Mouse (Mus musculus) frontal cortex, postnatal 25 days (tissue): ENCODE data around the gene Adra1b.

ENCODE experiments used
- DNase-seq, 2 experiments: peaks; one replicate each; pipeline ENCODE4 v3.0.0; 2022; ENCODE audit warnings: low spot score in 2 of 2

The Adra1b gene

GRCm38 (mm10) chr11:43728737-43729301, 172.2 kb downstream of the Adra1b start:
- no peak for DNase-seq

- no peak for DNase-seq
Observed at GRCm38 (mm10) chr11:43727796-43728195, 173.2 kb downstream of the Adra1b start.
